Mouse (Mus musculus) adrenal gland, adult (tissue): ENCODE measurements around the gene Cd72.

Source experiments
- DNase-seq, 2 experiments: peaks; one replicate each; pipeline ENCODE4 v3.0.0; 2022 to 2023; ENCODE audit warnings: low spot score in 1 of 2; ENCODE audit not compliant: inconsistent age in 2 of 2

Cd72 gene

DNA sequence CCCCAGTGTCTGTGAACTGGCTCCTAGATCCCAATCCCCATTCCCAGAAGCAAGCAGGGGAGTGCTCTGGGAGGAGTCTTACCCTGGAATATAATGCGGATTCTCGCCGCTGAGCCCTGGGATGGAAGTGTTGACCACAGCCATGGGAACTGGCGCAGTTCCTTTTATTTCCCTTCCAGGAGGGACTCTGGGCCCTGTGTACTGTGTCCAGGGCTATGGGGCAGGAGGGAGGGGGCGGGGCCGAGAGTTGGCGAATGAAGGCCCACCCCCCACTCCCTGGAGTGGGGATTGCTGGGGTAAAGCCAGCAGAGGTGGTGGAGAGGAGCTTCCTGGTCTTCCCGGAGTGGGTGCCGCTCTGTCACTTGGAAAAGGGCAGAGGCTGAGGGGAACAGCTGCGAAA is 25.5 kb downstream of the Cd72 start, which contains the start of gene Fam166b:
Gene Fam166b (minus strand): TSS at position 189 of the 400 bp plus-strand sequence.
- peak in 1 of 2 experiments; percentile 35 for DNase-seq

- no peak for DNase-seq
Observed at GRCm38 (mm10) chr4:43428180-43428861, 26.1 kb downstream of the Cd72 start.

GRCm38 (mm10) chr4:43427501-43428179 is 26.8 kb downstream of the Cd72 start:
- DNase-seq: no peak

GRCm38 (mm10) chr4:43426487-43426886 is 27.9 kb downstream of the Cd72 start:
- no peak for DNase-seq

GRCm38 (mm10) chr4:43425648-43426380 is 28.6 kb downstream of the Cd72 start:
- DNase-seq: no peak

- DNase-seq: no peak
Observed at GRCm38 (mm10) chr4:43425197-43425596, 29.2 kb downstream of the Cd72 start.

DNA sequence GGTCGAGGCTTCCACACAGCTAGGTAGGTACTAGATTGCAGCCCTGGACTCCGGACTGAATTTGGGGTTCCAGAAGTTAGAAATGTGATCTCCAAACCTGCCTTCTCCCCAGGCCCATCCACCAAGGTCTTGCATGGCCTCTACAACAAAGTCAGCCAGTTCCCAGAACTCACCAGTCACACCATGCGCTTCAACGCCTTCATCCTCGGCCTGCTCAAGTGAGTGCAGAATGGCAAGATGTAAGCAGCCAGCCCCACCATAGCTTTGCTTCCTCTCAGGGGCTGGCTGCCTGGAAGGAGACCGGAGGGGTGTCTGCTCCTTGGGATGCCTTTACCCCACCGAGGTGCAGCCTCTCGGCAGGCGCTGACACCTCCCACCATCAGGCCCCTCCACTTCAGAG is 30.4 kb downstream of the Cd72 start:
- DNase-seq: no peak

GRCm38 (mm10) chr4:43423267-43423934 is 31.0 kb downstream of the Cd72 start:
- DNase-seq: peak in 1 of 2 experiments; percentile 70

- peak in 1 of 2 experiments; percentile 3 for DNase-seq
Observed at GRCm38 (mm10) chr4:43421632-43422240, 32.7 kb downstream of the Cd72 start.

DNA sequence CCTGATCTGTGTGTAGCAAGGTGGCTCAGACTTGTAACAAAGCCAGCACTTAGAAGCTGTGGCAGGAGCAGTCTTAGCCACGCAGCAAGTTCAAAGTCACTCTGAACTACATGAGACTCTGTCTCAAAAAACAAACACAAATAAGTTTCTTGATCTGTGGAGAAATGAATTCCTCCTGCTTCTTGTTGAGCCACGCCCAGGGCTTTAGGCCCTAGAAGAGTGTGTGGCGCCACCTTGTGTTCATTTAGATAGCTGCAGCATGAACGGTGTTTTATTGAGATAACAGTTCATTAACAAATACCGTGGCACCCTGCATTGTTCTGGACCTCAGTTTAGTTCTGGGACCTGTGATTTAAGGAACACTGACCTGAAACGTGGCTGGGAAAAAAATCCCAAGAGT is 34.1 kb downstream of the Cd72 start:
- DNase-seq: peak; percentile 82 to 95

DNA sequence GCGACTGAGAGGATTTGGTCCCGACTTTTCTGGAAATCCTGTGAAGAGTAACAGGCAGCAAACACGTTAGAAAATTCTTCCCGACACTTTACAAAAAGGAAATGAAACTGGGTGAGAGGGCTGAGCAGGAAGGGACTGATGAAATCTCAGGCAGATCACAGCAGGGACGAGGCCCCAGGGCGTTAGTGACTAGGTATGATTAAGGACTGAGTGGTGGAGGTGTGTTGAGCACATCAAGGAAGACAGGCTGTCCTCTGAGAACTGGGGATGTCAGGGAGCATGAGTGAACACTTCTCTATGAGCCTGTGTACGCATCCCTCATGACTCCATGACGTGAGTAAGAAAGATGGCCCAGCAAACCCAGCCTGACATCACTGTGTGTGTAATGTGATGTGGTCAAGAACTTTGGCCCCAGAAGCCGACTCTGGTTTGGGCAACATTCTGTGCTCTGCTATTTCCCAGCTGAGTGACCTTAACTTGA is 34.6 kb downstream of the Cd72 start:
- DNase-seq: peak in 1 of 2 experiments; percentile 23

DNA sequence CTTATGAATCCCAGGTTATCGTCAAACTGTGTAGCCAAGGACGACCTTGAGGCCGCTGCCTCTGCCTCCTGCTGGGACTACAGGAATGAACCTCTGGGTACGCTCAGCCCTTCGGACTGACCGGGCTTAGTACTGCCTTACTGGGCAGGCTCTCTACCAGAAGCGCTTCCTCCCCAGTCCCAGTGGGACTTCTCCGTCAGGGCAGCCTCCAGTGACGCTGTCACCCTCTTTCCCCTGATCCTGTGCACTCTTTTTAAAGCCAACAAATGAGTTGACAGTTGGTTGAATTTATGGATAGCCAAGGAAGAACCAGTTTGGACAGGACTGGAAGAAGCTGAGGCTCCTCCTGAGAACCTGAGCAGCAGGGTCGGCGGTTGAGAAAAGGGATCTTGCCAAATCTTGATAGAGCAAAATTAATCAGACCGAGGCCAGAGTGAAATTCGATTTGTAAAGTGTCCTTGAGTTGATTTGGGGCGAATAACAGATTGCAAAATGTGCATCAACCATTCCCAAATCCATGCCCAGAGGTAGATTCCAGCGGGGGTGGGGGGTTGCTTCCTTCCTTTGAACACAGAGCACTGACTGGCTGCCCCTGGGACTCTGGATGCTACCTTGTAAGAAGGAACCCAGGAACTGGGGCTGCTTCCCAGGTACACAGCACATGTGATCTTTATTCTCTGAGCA is 35.3 kb downstream of the Cd72 start:
- peak; percentile 68 to 85 for DNase-seq

GRCm38 (mm10) chr4:43418450-43418849 is 36.0 kb downstream of the Cd72 start:
- DNase-seq: no peak

DNA sequence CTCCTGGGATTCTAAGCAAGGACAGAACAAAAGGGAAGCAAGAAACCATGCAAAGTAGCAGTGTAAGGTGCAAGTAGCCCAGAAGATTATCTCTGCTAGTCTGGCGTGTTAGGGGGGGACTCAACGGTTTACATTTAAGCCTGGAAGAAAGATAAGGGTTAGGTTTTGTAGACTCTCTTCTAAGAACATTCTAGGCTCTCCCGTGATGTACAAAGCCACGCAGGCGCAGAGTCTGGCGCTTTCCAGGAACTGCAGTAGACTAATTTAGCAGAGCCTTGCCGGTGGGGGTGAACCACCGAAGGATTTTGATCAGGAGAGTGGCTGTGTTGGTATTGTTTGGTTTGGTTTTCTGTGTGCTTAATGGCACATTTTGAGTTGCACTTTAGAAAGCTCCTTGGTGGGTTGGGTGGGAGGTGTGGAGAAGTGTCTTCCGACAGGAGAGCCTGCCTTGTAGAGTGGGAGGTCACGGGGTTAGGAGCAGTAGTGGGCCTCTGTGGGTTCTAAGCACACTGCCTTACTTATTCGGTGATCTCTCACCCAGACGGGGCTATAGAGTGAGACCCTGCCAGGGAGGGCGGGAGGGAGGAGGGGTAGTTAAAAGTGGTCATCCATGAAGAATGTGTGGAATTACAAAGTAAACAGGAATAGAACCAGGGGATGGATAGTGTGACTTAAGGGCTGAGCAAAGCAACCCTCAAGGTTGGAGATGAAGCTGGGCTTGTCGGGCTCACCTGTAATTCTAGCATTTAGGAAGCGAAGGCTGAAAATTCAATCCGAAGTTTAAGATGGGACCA is 37.0 kb downstream of the Cd72 start:
- DNase-seq: no peak

- DNase-seq: peak in 1 of 2 experiments; percentile 10
Observed at GRCm38 (mm10) chr4:43416071-43416490, 38.3 kb downstream of the Cd72 start.

- DNase-seq: peak in 1 of 2 experiments; percentile 7
Observed at GRCm38 (mm10) chr4:43415221-43416070, 39.0 kb downstream of the Cd72 start.

DNA sequence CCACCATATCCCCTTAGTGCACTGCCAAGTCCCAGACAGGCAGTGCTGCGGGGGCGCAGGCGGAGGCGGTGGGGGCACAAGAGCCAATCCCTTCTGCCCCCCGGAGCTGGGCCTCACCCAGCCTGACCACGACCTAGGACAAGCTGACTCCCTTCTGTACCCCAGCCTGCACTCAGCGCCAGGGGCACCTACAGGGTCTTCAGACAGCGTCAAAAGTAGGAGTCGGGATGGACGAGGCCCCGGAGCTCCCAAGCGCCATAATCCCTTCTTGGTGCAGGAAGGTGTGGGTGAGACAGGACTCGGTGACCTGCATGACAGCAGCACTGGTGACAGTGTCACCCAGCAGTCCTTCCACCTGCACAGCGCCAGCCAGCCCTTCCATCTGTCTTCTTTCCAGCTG is 39.7 kb downstream of the Cd72 start:
- DNase-seq: peak in 1 of 2 experiments; percentile 6
